Mouse (Mus musculus): Measurements from ENCODE around the gene Lin9. TPM values are rescaled to one million over a fixed set of nuclear protein-coding genes. Genes with fewer than 3 reads are reported as not detected.
"Not testable (repeated sequence)": the region's sequence is repeated elsewhere in the genome, so short reads cannot be mapped to it uniquely, and the experiment has no call there.

Gene Lin9
- polyA plus RNA-seq, 1 experiment from 2014 or later, result 10.4 TPM

- DNase-seq; ATAC-seq (ENCODE audit: low read depth); H3K9ac ChIP-seq; H3K27ac ChIP-seq; H3K9me3 ChIP-seq (replicated peaks); H3K4me2 ChIP-seq; H3K36me3 ChIP-seq; H3K27me3 ChIP-seq; H3K4me3 ChIP-seq (replicated peaks): not testable (repeated sequence)
- 69% methylated on average over 2 of the region's 2 CpGs for WGBS (ENCODE audit: insufficient replicate concordance)
- peaks cover 27% of the 10 kb centered on the region for H3K4me1 ChIP-seq (replicated peaks)
These were observed 3.2 kb upstream of the Lin9 start for GRCm38 (mm10) chr1:180637796-180638195.

DNA sequence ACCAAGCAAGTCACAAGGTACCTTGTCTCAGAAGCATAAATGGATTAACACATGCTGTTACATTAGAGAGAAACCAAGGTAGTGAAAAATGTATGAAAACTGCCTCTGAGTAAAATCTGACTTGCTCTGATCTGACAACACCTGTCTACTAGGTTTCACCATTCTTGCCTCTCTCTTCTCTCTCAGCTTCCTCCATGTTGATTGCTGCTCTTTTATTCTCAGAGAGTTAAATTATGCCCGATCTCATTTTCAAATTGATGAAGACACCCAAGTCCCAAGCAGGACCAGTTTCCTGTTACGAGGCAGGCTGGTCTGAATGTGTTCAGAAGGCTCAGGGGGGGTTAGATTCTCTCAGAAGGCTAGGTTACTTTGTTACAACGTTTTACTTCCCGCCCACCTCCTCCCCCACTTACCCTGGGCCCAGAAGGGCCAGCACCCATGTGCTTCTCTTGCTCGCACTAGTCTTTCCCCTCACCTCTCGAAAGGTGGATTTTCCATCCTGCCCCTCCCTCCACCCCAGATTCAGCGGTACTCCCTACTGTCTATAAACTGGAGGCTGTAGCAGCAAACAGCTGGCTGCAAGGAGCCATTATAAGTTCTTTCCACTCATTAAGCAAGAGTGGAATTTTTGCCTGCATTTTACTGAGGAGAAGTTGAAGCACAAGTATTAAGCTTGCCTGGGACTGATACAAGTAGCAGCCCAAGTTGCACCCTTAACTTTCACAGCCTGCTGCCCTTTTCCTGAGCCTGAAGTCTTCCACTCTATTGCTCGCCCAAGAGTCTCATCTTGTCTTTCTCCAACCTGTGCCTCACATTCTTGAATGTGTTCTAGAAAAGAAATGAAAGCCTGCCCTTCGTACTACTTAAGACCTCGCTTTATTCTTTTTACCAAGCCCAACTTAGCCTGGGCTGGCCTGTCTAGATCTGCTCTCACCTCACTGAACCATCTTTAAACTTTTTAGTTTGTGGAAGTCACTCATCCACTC is 1.2 kb upstream of the Lin9 start:
- Histone ChIP-seq H3K9me3 (replicated peaks) (no peaks in the 10 kb centered on the region; the same call in 1 of the 2 replicates), H3K27ac (peak overlapping the region; percentile 92), H3K27me3 (no peaks in the 10 kb centered on the region), H3K4me2 (peak overlapping the region; percentile 89), H3K36me3 (no peaks in the 10 kb centered on the region), H3K4me3 (replicated peaks) (peak overlapping the region; percentile 99), H3K9ac (peak overlapping the region; percentile 99), H3K4me1 (replicated peaks) (peaks cover 40% of the 10 kb centered on the region)
- DNase-seq, result no peak
- 65% methylated on average over 10 of the region's 10 CpGs for WGBS (ENCODE audit: insufficient replicate concordance)
- no peak for ATAC-seq (ENCODE audit: low read depth)

GRCm38 (mm10) chr1:180640605-180641125 is 285 bp upstream of the Lin9 start:
- Histone ChIP-seq H3K4me3 (replicated peaks) (peak overlapping the region; percentile 99), H3K4me2 (peak overlapping the region; percentile 89), H3K27me3 (no peaks in the 10 kb centered on the region), H3K36me3 (no peaks in the 10 kb centered on the region), H3K4me1 (replicated peaks) (peaks cover 48% of the 10 kb centered on the region), H3K9me3 (replicated peaks) (no peaks in the 10 kb centered on the region; the same call in 1 of the 2 replicates), H3K9ac (peak overlapping the region; percentile 99), H3K27ac (peak overlapping the region; percentile 92)
- DNase-seq (peak; percentile 42), ATAC-seq (ENCODE audit: low read depth) (peak; percentile 42)
- WGBS (ENCODE audit: insufficient replicate concordance), result 0% methylated on average over 52 of the region's 61 CpGs

DNA sequence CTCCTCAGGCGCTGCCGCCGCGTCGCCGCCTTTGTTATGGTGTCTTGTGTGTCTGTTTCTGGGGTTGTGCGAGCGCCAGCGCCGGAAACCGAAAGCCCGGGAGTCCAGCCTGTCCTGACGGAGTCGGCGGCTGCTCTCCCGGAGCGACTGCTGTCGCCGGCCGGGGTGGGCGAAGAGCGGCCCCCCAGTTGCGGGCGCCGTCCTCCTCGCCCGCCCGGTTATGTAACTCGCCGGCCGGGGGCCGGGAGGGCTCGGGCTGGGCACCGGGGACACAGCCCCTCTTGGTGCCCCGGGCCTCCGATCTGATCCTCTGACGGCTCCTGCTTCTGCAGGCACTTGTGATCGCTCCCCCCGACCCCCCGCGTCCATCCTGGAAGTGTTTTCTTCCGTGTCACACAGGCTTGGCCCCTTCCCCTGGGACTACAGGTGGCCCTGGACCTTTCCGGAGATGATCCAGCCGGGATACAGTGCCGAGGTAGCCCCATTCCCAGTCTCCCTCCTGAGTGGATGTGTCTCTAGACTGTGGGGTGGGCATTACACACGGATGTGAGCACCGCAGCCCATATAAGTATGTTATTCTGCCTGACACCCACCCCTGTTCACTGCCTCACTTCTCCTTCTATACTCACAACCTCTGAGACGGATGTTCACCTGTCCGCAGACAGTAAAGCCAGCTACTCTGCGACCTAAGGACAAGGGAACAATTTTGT is 723 bp downstream of the Lin9 start:
- Histone ChIP-seq H3K4me2 (peak overlapping the region; percentile 89), H3K27me3 (no peaks in the 10 kb centered on the region), H3K4me1 (replicated peaks) (peaks cover 56% of the 10 kb centered on the region), H3K4me3 (replicated peaks) (peak overlapping the region; percentile 99), H3K9ac (peak overlapping the region; percentile 99), H3K9me3 (replicated peaks) (no peaks in the 10 kb centered on the region; the same call in 1 of the 2 replicates), H3K36me3 (no peaks in the 10 kb centered on the region), H3K27ac (peak overlapping the region; percentile 92)
- WGBS (ENCODE audit: insufficient replicate concordance), result 3% methylated on average over 49 of the region's 50 CpGs
- ATAC-seq (ENCODE audit: low read depth) (peak; percentile 53), DNase-seq (no peak)

- H3K4me3 ChIP-seq (replicated peaks), result peak overlapping the region; percentile 99
- H3K4me1 ChIP-seq (replicated peaks), result peaks cover 55% of the 10 kb centered on the region
- 57% methylated on average over 8 of the region's 8 CpGs for WGBS (ENCODE audit: insufficient replicate concordance)
- DNase-seq (no peak), ATAC-seq (ENCODE audit: low read depth) (no peak)
- peak overlapping the region; percentile 92; the same call in 1 of the 2 replicates for H3K27ac ChIP-seq
- H3K9me3 ChIP-seq (replicated peaks), result no peaks in the 10 kb centered on the region; the same call in 1 of the 2 replicates
- H3K27me3 ChIP-seq, result no peaks in the 10 kb centered on the region
- peak overlapping the region; percentile 99 for H3K9ac ChIP-seq
- no peaks in the 10 kb centered on the region for H3K36me3 ChIP-seq
- H3K4me2 ChIP-seq, result peak overlapping the region; percentile 89
These were observed 1.2 kb downstream of the Lin9 start for GRCm38 (mm10) chr1:180642228-180642564.

- Histone ChIP-seq H3K27me3 (peaks cover 22% of the 10 kb centered on the region), H3K4me1 (replicated peaks) (0 out of 2 replicates have a peak, but pooled peaks cover 2% of the 10 kb centered on the region), H3K4me2 (no peak overlapping the region), H3K9ac (no peak overlapping the region), H3K27ac (no peak overlapping the region), H3K4me3 (replicated peaks) (no peak overlapping the region), H3K36me3 (peaks cover 48% of the 10 kb centered on the region), H3K9me3 (replicated peaks) (no peaks in the 10 kb centered on the region)
- DNase-seq (no peak), ATAC-seq (ENCODE audit: low read depth) (no peak)
- 82% methylated on average over 7 of the region's 7 CpGs for WGBS (ENCODE audit: insufficient replicate concordance)
These were observed 50.3 kb downstream of the Lin9 start for GRCm38 (mm10) chr1:180691284-180691683.

DNA sequence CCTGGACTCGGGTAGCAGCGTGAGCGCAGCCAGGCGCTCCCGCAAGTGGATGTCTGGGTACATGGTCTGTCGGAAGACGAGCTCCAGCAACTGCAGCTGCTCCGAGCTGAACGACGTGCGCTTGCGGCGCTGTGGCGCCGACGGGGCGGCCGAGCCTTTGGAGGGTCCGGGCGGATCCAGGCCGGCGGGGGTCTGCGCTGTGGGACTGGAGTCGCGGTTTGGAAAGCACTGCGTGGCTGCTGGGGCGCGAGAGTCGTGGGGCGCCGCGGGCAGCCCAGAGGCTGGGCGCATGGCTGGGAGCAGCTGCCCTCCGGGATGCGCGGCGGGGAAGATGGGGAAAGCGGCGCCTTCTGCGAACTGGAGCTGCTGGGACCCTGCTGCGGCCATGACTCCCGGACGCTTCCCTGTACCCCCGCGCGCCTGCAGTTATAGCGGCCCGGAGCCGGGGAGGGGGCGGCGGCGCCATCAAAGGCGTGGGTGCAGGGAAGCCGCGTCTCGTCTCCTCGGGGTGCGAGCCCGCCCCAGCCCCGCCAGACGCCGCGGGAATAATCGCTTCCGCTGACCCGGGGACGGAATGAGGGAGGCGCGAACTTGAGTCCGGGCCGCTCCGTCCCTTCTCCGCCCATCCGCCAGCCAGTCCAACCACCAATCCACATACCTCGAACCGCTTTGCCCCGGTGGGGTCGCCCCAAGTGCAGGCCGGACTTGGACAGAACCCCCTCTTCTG is 55.8 kb downstream of the Lin9 start, which contains the start of gene Mixl1:
Gene Mixl1, minus strand, starts transcription at position 409 of the 727 bp plus-strand sequence.
- peak within 1 kb of the TSS; percentile 64 for H3K4me2 ChIP-seq
- H3K4me1 ChIP-seq (replicated peaks), result peaks cover 13% of the 10 kb centered on the region; the same call in 1 of the 2 replicates
- ATAC-seq (ENCODE audit: low read depth), result 0 out of 2 replicates have a peak, but pooled peaks have one; percentile 12
- H3K9ac ChIP-seq, result 0 out of 2 replicates have a peak within 1 kb of the TSS, but pooled peaks have one; percentile 17
- peaks cover 62% of the 10 kb centered on the region for H3K27me3 ChIP-seq
- WGBS (ENCODE audit: insufficient replicate concordance), result 3% methylated on average over 79 of the region's 79 CpGs
- H3K4me3 ChIP-seq (replicated peaks), result peak within 1 kb of the TSS; percentile 51
- H3K36me3 ChIP-seq, result peaks cover 4% of the 10 kb centered on the region
- no peak within 1 kb of the TSS for H3K27ac ChIP-seq
- H3K9me3 ChIP-seq (replicated peaks), result no peaks in the 10 kb centered on the region
- DNase-seq, result no peak

- whole genome bisulfite sequencing (ENCODE audit: insufficient replicate concordance), result 31% methylated on average over 5 of the region's 5 CpGs
These were observed 57.1 kb downstream of the Lin9 start for GRCm38 (mm10) chr1:180698063-180698462.

GRCm38 (mm10) chr1:180703400-180703799 is 62.5 kb downstream of the Lin9 start:
- no peak overlapping the region for H3K4me3 ChIP-seq (replicated peaks)

More at GRCm38 (mm10) chr1:180698063-180698462, 57.1 kb downstream of the Lin9 start:
- no peak for DNase-seq
- no peak overlapping the region for H3K4me3 ChIP-seq (replicated peaks)
- H3K9me3 ChIP-seq (replicated peaks), result no peaks in the 10 kb centered on the region
- H3K27ac ChIP-seq, result no peak overlapping the region
- H3K36me3 ChIP-seq, result no peaks in the 10 kb centered on the region
- no peak for ATAC-seq (ENCODE audit: low read depth)
- H3K4me2 ChIP-seq, result no peak overlapping the region
- no peak overlapping the region for H3K9ac ChIP-seq
- peaks cover 13% of the 10 kb centered on the region; the same call in 1 of the 2 replicates for H3K4me1 ChIP-seq (replicated peaks)
- H3K27me3 ChIP-seq, result peaks cover 62% of the 10 kb centered on the region

DNA sequence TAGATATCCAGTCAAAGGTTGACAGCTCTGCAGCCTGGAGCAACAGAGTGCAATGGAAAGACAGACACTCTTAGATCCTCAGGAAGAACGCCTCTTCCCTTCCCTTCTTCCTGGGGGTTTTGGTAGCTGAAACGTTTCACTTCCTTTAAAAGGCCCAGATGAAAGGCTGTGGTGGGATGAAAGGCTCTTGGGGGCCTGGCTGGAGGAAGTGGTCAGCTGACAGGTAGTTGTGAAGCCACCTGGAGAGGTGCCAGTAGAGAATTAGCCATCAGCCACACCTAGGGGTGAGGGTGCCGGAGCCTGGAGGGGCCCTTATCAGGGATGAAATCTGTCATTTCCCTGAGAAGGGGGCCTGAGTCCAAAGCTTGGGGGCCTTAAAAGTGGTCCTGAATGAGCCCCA is 66.4 kb downstream of the Lin9 start:
- no peak overlapping the region for H3K4me3 ChIP-seq (replicated peaks)
- H3K9ac ChIP-seq, result no peak overlapping the region
- H3K27ac ChIP-seq, result no peak overlapping the region
- DNase-seq (no peak), ATAC-seq (ENCODE audit: low read depth) (no peak)
- no peaks in the 10 kb centered on the region for H3K36me3 ChIP-seq
- H3K27me3 ChIP-seq, result no peaks in the 10 kb centered on the region; the same call in 1 of the 2 replicates
- WGBS (ENCODE audit: insufficient replicate concordance), result 27% methylated on average over 3 of the region's 3 CpGs
- H3K4me2 ChIP-seq, result no peak overlapping the region
- no peaks in the 10 kb centered on the region for H3K9me3 ChIP-seq (replicated peaks)
- peaks cover 27% of the 10 kb centered on the region for H3K4me1 ChIP-seq (replicated peaks)

More at GRCm38 (mm10) chr1:180703400-180703799, 62.5 kb downstream of the Lin9 start:
- peaks cover 19% of the 10 kb centered on the region for H3K27me3 ChIP-seq
- H3K4me2 ChIP-seq, result no peak overlapping the region
- ATAC-seq (ENCODE audit: low read depth) (no peak), DNase-seq (no peak)
- H3K27ac ChIP-seq, result no peak overlapping the region
- H3K9me3 ChIP-seq (replicated peaks), result no peaks in the 10 kb centered on the region
- H3K9ac ChIP-seq, result no peak overlapping the region
- no peaks in the 10 kb centered on the region for H3K36me3 ChIP-seq
- H3K4me1 ChIP-seq (replicated peaks), result peaks cover 13% of the 10 kb centered on the region
- 34% methylated on average over 6 of the region's 6 CpGs for WGBS (ENCODE audit: insufficient replicate concordance)
